Mouse (Mus musculus) myocyte (in vitro differentiated cells): ENCODE measurements around the gene Tox2.

ENCODE experiments used
- MAX ChIP-seq: IDR thresholded peaks from one replicate; pipeline ENCODE4 v1.6.1; 2011; ENCODE audit warnings: low read depth, mild to moderate bottlenecking, control low read depth
- MYOD1 ChIP-seq, 3 experiments: IDR thresholded peaks; one replicate each; pipeline ENCODE4 v1.6.1; 2011; ENCODE audit warnings: control low read depth in 2 of 3, low read depth in 2 of 3, mild to moderate bottlenecking in 2 of 3, moderate library complexity in 1 of 3; ENCODE audit not compliant: insufficient read length in 2 of 3, control insufficient read depth in 1 of 3
- POLR2A ChIP-seq: IDR thresholded peaks from one replicate; pipeline ENCODE4 v1.6.1; 2011; ENCODE audit warnings: low read depth, mild to moderate bottlenecking, control low read depth, moderate library complexity; ENCODE audit not compliant: insufficient read length

DNA sequence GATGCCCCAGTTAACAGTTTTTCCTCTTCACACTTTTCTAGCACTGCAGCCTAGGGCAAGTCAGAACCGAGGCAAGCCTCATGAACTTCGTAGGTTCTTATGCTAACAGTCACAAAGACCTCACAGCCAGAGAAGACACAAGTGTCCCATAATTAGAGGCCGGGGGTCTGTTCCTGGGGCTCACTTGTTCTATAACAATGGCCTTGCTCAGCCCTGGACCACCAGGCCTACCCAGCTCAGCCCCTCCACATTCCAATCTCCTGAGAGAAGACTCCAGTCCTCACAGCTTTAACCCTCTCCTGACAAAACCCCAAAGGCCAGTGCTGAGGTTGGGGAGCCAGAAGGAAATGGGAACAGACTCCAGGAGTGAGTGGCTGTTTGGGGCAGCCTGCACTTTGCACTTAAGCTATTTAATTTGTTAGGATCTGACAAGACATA, 12.9 kb upstream of the Tox2 start:
- TF ChIP-seq POLR2A (no peak), MYOD1 (IDR thresholded peaks at IDR 0.05; ENCODE audit: control insufficient read depth in 1 of 3, insufficient read length in 2 of 3, low read depth in 2 of 3) (no peak), MAX (no peak)
